Mouse (Mus musculus): ENCODE data around the gene Smo.

DNA sequence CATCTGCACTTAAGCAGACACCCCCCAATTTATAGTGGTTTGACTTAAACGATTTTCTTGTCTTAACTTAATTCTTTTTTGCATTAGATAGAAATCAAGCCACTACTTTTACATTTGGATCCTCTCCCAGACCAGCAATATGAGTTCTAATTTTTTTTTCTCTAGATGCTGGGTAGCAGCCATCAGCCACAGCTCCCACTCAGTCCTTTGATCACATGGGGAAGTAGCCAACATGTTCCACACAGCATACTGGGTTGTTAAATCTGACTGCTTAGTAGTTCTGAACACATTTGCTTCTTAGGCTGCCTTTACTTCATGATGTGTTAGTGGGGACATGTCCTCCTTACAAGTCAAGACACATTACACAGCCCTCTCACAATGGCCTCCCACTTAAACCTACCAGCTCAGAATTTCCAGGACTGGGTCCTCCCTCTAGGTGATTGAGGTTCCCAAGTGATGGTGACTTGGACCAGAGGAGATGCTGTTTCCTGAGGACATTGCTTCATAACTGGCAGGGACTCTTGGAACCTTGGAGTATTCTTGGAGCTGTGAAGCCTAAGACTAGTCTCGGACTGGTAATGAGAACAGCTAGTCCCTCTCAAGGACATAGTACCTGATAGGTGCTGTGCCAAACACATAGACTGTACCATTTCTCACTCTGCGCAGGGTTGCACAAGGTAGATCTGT is 16.3 kb downstream of the Smo start:
- TF ChIP-seq CTCF (IDR thresholded peaks at IDR 0.05; ENCODE audit: control insufficient read depth, insufficient read depth, insufficient replicate concordance, low read depth, low read length), result no peak
- no peak for TF ChIP-seq POLR2A (IDR thresholded peaks at IDR 0.05; ENCODE audit: control insufficient read depth, low read depth, low read length)

Data from testis, adult 2 months (tissue).